Mouse (Mus musculus): ENCODE measurements around the gene Grid2.

The Grid2 gene

DNA sequence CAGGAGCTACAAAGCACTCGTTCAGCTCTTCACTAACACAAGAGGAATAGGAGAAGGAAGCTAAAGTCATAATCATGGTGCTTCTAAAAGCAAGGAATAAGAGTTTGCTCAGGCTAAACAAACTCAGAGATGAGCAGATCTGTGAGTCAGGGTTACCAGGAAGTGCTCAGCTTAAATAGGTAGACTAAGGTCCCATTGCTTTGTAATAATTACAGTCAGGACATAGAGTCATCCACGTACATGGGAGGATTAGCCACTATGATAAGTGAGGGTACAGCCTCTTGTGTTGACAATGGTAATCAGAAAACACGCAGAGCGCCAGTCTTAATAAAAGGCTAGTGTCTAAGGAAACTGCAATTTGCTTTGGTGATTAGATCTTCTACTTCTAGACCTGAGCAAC, 1480.6 kb downstream of the Grid2 start:
- no peaks in the 10 kb centered on the region for H3K36me3 ChIP-seq (ENCODE audit: insufficient read depth, low read length)
- no peak for TF ChIP-seq POU5F1 (IDR thresholded peaks at IDR 0.05; ENCODE audit: borderline replicate concordance, low read length)
- TF ChIP-seq CTCF (conservative IDR thresholded peaks at IDR 0.05; ENCODE audit: low read length), result no peak
- TF ChIP-seq NANOG (IDR thresholded peaks at IDR 0.05; ENCODE audit: borderline replicate concordance, low read length), result no peak
- H3K4me1 ChIP-seq (replicated peaks; ENCODE audit: low read depth, low read length), result peaks cover 19% of the 10 kb centered on the region
- no peak overlapping the region for H3K4me3 ChIP-seq (replicated peaks; ENCODE audit: low read length)
- H3K9me3 ChIP-seq (ENCODE audit: low read length), result peaks cover 5% of the 10 kb centered on the region; the same call in 1 of the 2 replicates
- H3K27me3 ChIP-seq (ENCODE audit: insufficient read depth, low read length), result peaks cover 81% of the 10 kb centered on the region

DNA sequence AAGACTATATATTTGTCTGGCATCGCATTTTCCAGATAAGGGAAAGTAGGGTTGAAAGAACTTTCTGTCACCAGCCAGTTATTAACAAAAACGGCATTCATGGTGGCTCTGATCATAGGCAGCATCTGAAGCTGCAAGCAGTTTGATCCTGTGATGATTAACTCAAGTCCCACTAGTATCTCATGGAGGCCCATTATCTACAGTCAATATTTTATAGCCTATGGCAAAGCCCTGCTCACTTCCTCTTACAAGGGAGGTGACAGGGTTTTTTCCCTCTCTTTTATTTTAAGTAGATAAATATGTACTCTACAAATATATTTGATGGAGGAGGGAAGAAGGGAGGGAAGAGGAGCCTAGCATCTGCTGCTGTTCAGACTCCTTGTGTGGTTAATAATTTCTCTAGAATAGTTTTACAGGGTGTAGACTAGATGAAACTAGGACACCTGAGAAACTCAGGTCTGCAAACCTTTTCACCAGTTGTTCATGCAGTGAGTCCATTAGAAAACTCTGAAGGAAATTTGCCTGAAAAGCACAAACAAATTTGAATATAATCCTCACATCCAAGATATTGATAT, 1487.3 kb downstream of the Grid2 start:
- Histone ChIP-seq H3K36me3 (ENCODE audit: insufficient read depth, low read length) (no peaks in the 10 kb centered on the region), H3K4me1 (replicated peaks; ENCODE audit: low read depth, low read length) (no peaks in the 10 kb centered on the region), H3K27me3 (ENCODE audit: insufficient read depth, low read length) (peaks cover 33% of the 10 kb centered on the region), H3K9me3 (ENCODE audit: low read length) (no peaks in the 10 kb centered on the region), H3K4me3 (replicated peaks; ENCODE audit: low read length) (no peak overlapping the region)
- TF ChIP-seq NANOG (IDR thresholded peaks at IDR 0.05; ENCODE audit: borderline replicate concordance, low read length), result no peak
- no peak for TF ChIP-seq POU5F1 (IDR thresholded peaks at IDR 0.05; ENCODE audit: borderline replicate concordance, low read length)
- no peak for TF ChIP-seq CTCF (conservative IDR thresholded peaks at IDR 0.05; ENCODE audit: low read length)

All from E14TG2a.4 (cell line).